Mouse (Mus musculus) thymus, adult 2 months (tissue): Measurements from ENCODE around the gene Gm609.

ENCODE experiments used
- CTCF ChIP-seq: fragments of 200-500 bp; IDR thresholded peaks from 2 replicates; pipeline ENCODE4 v1.5.1; 2012; ENCODE audit warnings: mild to moderate bottlenecking, control low read depth, low read length, moderate library complexity, borderline replicate concordance; ENCODE audit not compliant: control insufficient read depth, poor library complexity, insufficient read depth; ENCODE audit errors: extremely low read depth
- POLR2A ChIP-seq: fragments of 200-500 bp; IDR thresholded peaks from 2 replicates; pipeline ENCODE4 v1.6.1; 2012; ENCODE audit warnings: mild to moderate bottlenecking, low read length, control low read depth, moderate library complexity; ENCODE audit not compliant: control insufficient read depth, poor library complexity, insufficient read depth; ENCODE audit errors: extremely low read depth

- TF ChIP-seq CTCF (no peak), POLR2A (no peak)
These were observed 102.3 kb downstream of the Gm609 start for GRCm38 (mm10) chr16:45390286-45390956.
